Mouse (Mus musculus): ENCODE measurements around the gene Hist2h2aa2. TPM values are rescaled to one million over a fixed set of nuclear protein-coding genes. Genes with fewer than 3 reads are reported as not detected.
A peak's percentile ranks its signal among the peaks of the same experiment; 100 is the strongest.

Hist2h2aa2 gene
- polyA plus RNA-seq, 2 experiments from 2014 or later: 86.9 TPM; not detected in 1

GRCm38 (mm10) chr3:96196437-96197128 lies 43.5 kb downstream of the Hist2h2aa2 start:
- no peak for ATAC-seq

DNA sequence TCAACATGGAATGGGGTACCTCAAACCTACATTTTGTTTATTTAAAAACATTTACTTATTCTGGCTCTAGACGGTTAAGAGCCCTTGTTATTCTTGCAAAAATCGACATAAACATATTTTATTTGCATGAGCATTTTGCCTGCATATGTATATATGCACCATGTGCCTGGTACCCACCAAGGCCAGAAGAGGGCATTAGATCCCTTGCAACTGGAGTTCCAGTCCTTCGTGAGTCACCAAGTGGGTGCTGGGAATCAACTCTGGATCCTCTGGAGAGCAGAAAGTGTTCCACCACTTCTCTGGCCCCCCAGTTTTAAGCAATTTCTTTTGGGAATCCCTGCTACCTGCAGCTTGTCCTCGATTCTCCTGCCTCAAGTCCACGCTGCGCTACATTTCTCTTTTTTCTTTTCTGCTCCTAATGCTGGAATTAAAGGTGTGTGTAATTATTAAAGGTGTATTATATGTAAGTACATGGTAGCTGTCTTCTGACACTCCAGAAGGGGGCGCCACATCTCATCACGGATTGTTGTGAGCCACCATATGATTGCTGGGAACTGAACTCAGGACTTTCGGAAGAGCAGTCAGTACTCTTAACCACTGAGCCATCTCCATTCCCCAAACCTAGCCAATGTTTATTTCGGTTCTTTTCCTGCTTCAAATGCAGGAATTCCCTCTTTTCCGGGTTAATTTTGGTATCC lies 44.3 kb downstream of the Hist2h2aa2 start:
- no peak for ATAC-seq

GRCm38 (mm10) chr3:96194966-96195365 lies 45.1 kb downstream of the Hist2h2aa2 start:
- peak; percentile 6 for ATAC-seq

DNA sequence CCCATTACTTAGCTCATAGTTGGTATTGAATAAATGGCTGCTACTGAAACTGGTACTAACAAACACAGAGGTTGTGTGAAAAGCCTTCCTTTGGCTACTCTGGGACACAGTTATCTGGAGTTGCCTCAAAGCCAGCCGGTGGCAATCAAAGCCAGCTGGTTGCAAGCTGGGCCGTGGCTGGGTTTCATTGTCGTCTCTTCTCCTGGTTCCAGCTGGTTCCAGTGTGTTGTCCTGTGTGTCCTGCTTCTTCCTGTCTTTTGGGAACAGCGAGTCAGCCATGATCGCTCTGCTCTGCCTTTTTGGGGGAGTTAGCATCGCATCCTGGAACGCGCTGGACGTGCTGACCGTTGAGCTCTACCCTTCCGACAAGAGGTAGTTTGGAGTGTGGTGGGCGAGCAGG lies 47.1 kb downstream of the Hist2h2aa2 start:
- no peak for ATAC-seq

Other genes with a start within 250 kb of the Hist2h2aa2 start
- 10 to 100 TPM in 1 of 2 experiments, 1 to 10 TPM in 1; 7.5 to 12.8 TPM for gene Plekho1, start 244.3 kb downstream of the Hist2h2aa2 start, polyA plus RNA-seq (2017; shearing (Covaris generic))
- 10 to 100 TPM; 18.8 to 22.7 TPM for gene Vps45, start 181.8 kb downstream of the Hist2h2aa2 start, polyA plus RNA-seq (2017; shearing (Covaris generic))
- gene Otud7b, start 135.7 kb downstream of the Hist2h2aa2 start, polyA plus RNA-seq (2017; shearing (Covaris generic)): 10 to 100 TPM in 1 of 2 experiments, 1 to 10 TPM in 1; 8.0 to 12.0 TPM
- 1 to 10 TPM in 1 of 2 experiments, under 1 TPM in 1; 0.62 to 2.0 TPM for gene Mtmr11, start 78.3 kb downstream of the Hist2h2aa2 start, polyA plus RNA-seq (2017; shearing (Covaris generic))
- gene Sf3b4, start 67.9 kb downstream of the Hist2h2aa2 start, polyA plus RNA-seq (2017; shearing (Covaris generic)): 10 to 100 TPM; 65.6 to 75.0 TPM
- gene Sv2a, start 59.1 kb downstream of the Hist2h2aa2 start, polyA plus RNA-seq (2017; shearing (Covaris generic)): 1 to 10 TPM in 1 of 2 experiments, under 1 TPM in 1; 0.83 to 1.9 TPM
- gene Bola1, start 20.6 kb downstream of the Hist2h2aa2 start, polyA plus RNA-seq (2017; shearing (Covaris generic)): 10 to 100 TPM; 31.4 to 31.8 TPM
- 1 to 10 TPM in 1 of 2 experiments, not detected in 1; 1.3 TPM for gene Hist2h2ab, start 20.4 kb downstream of the Hist2h2aa2 start, polyA plus RNA-seq (2017; shearing (Covaris generic))
- 10 to 100 TPM in 1 of 2 experiments, 1 to 10 TPM in 1; 5.3 to 11.8 TPM for gene Hist2h2ac, start 19.4 kb downstream of the Hist2h2aa2 start, polyA plus RNA-seq (2017; shearing (Covaris generic))
- 1 to 10 TPM; 1.5 to 3.3 TPM for gene Hist2h2be, start 19.2 kb downstream of the Hist2h2aa2 start, polyA plus RNA-seq (2017; shearing (Covaris generic))
- 1 to 10 TPM in 1 of 2 experiments, under 1 TPM in 1; 0.56 to 2.5 TPM for gene Hist2h3c2, start 1.1 kb downstream of the Hist2h2aa2 start, polyA plus RNA-seq (2017; shearing (Covaris generic))
- 10 to 100 TPM in 1 of 2 experiments, not detected in 1; 46.6 TPM for gene Hist2h2aa1, start 5.2 kb upstream of the Hist2h2aa2 start, polyA plus RNA-seq (2017; shearing (Covaris generic))
- not detected for gene Hist2h3c1, start 6.4 kb upstream of the Hist2h2aa2 start, polyA plus RNA-seq (2017; shearing (Covaris generic))
- 1 to 10 TPM; 1.9 to 2.2 TPM for gene Hist2h4, start 23.0 kb upstream of the Hist2h2aa2 start, polyA plus RNA-seq (2017; shearing (Covaris generic))
- gene Hist2h3b, start 28.4 kb upstream of the Hist2h2aa2 start, polyA plus RNA-seq (2017; shearing (Covaris generic)): 10 to 100 TPM; 23.4 to 32.3 TPM
- 10 to 100 TPM in 1 of 2 experiments, 1 to 10 TPM in 1; 5.2 to 11.1 TPM for gene Hist2h2bb, start 29.5 kb upstream of the Hist2h2aa2 start, polyA plus RNA-seq (2017; shearing (Covaris generic))
- not detected for gene Fcgr1, start 53.7 kb upstream of the Hist2h2aa2 start, polyA plus RNA-seq (2017; shearing (Covaris generic))
- under 1 TPM in 1 of 2 experiments, not detected in 1; 0.32 TPM for gene BC107364, start 212.0 kb upstream of the Hist2h2aa2 start, polyA plus RNA-seq (2017; shearing (Covaris generic))